Mouse (Mus musculus): ENCODE results near the gene Sspn. TPM values are rescaled to one million over a fixed set of nuclear protein-coding genes. Genes with fewer than 3 reads are reported as not detected.
A peak's percentile ranks its signal among the peaks of the same experiment; 100 is the strongest.

The Sspn gene
- polyA plus RNA-seq, 3 experiments from 2014 or later = 0.09 TPM; not detected in 2

DNA sequence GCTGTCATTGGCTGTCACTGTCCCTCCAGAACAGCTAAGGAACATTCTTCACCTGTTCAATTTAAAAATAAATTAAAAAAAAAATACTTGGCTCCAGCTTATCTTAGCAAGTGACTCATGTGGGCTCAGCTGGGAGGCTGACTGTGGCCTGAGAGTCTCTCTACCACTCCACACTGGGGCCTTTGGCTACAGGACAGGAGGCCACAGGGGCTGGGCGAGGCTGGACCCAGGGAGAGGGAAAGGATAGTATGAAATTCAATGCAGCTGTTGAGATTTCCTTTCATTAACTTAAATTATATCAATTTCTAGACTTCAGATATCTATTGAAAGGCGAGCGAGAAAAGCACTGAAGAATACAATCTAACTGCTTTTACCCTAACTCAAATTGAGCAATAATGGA, 45.9 kb downstream of the Sspn start:
- no peak for ATAC-seq

DNA sequence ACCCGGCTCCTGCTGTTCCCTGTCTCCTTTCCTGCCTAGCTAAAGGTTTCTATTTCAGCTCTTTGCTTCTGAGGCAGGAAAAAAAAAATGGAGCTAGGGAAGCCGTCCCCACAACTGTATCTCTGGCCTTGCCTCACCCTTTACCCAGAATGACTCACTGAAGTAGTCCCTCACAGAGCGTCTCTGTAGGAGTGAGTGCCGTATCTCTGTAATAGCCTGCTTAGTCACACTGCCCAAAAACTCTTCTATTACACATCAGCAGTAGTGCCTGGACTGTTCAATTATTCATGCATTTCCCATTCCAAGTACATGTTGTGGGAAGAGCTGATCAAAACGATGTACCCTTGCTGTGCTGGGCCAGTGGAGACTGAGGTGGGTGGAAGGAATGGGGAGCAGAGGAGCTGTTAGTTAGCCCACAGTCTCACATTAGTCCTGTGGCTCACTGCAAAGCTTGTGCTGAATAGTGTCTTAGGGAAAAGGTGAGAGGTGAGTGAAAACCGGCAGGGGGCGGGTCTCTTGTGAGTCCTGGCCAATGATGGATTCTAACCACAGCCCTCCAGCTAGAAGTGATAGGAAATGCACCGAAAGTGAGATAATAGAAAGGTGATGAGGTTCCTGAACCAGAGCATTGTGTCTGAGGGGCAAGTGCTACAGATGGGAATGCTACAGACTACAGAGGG, 46.5 kb downstream of the Sspn start:
- no peak for ATAC-seq

DNA sequence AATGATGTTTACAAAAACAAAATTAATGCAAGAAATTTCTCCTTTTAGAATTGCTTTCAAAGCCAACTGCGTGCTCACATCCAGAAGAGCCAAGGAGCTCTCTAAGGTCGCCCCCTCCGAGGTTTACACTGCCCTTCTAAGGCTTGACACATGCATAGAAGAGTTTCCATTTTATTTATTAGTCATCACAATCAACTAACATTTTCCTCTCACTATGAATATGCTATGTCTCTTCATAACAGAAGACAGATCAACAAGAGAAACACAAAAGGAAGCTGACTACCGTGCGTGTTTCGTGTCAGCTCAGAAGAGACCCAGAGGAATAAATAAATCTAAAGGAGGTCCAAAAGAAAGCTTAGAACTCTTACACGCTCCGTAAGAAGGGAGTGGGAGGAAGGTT, 49.6 kb downstream of the Sspn start:
- peak; percentile 85 for ATAC-seq

DNA sequence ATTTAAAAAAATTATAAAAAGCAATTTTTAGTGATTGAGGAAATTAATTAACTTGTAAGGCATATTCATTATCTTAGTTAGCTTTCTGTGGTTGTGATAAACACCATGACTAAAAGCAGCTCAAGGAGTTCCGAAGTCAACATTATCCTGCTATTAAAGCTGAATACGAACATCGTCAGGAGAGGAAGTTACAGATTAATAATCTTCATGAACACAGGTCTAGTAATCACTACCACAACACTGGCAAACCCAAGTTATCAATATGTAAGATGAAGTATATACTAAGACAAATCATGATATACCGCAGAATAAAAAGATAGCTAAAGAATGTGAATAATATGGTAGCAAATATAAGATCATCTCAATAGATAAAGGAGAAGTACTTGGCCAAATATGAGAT, 50.9 kb downstream of the Sspn start:
- ATAC-seq = no peak

DNA sequence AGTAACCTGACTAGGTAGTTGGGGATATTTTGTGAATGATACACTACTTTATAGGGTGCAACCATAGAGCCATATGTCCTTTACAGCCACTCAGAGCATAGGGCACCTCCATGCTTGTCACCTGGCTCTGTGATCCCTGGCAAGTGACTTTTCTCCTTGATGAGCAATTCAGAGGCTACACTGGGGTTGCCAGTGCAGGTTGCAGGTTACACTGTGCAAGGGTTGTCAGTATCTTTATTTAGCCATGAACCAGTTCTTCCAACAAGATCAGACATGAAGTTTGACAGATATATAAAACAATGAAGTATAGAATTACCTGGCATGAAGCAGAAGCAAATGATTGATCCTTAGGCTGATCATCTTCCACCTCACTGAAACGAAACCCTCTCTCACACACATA, 59.1 kb downstream of the Sspn start:
- no peak for ATAC-seq

DNA sequence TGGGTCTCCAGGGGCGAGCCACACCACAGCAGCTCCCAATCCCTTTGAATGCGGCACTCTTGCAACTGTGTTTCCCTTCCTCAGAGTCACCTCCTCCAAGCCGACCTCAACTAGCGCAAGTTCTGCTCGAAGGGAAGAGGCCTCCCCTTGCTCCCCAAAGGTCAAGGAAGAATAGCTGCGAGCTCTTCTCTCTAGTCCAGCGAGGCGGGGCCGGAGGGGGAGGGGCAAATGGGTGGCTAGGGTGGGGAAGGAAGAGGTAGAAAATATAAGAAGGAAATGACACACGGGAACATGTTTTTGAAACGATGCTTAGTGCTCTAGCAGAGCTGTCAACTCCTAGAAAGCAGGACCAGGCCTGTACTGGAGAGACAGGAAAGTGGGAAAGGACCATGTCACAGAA, 61.1 kb downstream of the Sspn start:
- no peak for ATAC-seq

DNA sequence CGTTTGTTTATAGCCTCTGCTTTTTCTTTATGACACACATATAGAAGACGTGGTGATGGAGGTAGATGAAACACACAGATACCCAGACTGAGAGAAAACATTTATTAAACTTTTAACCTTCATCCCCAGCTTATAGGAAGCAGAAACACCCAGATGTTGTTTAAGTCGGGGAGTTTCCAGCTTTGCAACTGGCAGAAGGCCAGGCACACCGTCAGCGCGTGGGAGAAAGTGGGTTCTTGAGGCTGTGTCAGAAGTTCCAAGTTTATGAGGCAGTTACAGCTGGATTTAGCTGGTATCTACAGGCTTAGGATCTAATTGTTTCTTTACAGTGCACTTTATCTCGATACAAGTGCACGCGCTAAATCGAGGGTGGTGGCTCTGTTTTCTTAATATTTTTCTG, 61.5 kb downstream of the Sspn start:
- peak; percentile 90 for ATAC-seq

DNA sequence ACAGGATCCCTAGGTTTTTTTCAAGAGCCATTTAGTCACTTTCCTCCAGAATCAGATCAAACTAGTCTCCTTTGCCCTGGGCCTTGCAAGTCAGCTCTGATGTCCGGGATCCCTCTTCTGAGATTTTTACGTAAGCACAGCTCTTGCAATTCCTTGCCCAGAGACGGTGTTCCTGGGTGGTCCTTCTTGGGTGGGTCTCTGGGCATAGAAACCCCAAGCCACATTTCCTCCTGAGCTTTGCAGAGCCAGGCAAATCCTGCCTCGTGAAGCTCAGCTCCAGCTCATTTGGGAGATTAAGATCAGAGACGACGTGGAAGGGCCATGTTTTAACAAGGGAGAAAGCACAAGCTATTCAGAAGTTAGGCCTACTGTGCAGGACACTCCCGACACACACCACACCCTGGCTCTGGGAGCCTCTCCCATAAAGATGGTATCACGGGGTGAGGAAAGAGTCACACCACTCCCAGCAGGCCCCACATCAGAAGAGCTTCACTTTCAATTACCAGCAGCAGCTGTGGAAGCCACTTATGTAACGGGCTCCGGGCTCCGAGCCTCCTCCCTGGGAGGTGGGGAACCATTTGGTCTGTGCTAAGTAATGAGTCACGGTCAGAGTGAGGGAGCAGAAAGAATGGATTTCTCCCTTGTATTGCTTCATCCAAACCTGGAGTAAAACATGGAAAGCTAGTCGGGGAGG, 67.0 kb downstream of the Sspn start:
- ATAC-seq = no peak

DNA sequence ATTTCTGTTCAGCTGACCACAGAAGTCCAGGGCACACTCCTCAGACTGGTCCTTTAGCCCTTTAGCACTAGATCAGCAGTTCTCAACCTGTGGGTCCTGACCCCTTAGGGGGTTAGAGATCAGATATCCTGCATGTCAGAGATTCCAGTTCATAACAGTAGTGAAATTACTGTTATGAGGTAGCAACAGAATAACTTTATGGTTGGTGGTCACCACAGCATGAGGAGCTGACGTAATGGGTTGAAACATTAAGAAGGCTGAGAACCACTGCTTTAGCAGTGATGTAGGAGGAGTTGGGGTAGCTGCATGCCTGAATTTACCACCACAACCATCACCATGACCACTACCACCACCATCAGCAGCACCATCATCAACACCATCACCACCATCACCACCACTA, 69.3 kb downstream of the Sspn start:
- ATAC-seq = no peak

DNA sequence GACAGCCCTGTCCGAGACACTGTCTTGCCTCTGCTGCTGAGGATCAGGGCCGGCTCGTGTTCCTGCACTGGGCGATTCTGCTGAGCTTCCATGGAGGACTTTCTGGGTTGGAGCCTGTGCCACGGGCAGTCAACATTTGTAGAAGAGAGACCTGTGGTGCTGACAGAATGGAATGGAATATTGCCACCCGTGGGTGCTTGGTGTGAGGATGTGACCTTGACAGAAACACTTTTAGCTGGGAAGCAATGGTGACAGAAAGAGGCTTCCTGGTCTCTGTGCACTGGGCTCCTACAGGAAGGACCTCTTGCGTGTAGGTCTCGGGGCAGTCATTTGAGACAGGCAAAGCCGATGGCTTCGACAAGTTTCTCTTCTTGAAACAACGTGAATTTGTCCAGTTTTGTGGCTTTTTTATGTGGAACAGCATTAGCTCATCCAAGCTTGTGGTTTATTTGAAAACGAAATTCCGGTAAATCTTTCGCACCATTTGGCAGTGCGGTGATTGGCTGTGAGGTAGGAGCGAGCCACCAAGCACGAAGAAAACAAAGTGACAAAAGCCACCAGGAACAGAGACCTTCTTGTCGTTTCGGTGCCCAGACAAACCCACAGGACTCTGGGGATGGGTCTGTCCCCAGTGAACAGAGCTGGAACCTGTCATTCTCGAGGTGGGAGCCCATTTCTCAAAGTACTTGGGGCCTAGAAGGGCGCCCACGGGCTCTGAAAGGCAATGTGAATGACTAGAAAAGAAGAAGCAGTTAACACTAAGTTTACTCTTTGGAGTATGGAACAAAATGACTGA, 70.2 kb downstream of the Sspn start:
- no peak for ATAC-seq

DNA sequence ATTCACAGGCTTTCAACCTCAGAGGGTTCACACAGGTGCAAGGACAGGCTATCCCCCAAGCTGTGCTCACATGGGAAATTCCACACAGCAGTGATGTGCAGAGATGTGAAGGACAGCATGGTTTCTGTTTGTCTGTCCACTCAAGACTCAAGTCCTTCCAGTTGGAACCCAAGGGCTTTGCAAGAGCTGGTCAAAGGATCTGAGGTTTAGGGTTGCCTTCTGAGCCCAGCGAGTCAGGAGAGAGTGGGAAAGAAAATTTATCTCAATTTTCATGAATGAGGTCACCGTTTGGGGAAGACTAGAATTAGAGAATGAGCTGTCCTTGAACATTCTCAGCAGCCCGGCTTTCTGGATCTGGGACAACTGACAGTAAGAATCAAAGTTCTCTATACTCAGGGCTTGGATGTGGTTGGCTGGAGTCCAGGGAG, 72.7 kb downstream of the Sspn start:
- ATAC-seq = no peak

DNA sequence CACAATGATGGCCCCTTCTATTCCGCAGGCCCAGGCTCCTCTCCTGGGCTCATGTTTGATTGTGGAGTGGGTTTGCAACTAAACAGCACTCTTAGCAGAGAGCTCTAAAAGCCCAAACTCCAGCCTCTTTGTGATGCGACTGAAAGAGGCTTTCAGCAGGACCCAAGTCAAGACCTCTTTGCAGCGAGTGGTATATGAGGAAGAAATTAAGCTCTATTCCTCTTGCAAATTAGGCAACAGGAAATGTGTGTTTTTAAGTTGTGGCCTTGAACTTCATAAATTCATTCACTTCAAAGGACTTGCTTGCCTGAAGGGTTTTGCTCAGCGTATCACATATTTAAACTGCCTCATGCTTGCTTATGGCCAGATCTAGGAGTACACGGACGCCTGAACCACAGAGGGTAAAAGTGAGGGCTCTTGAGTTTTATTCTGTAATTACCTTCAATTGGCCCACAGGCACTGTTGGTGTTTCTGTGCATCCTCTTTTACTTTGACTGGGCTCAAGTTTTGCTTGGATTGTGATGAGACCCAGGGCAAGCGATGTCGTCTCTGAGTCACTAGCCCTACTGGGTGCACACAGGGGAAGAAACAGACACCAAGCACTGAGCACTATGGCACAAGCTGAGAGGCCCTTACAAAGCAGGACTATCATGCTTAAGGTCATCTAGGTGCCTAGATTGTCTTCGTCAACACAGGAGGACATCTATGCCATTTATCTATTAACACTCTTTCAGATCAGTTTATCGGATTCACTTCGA, 73.9 kb downstream of the Sspn start:
- peak; percentile 64 for ATAC-seq

DNA sequence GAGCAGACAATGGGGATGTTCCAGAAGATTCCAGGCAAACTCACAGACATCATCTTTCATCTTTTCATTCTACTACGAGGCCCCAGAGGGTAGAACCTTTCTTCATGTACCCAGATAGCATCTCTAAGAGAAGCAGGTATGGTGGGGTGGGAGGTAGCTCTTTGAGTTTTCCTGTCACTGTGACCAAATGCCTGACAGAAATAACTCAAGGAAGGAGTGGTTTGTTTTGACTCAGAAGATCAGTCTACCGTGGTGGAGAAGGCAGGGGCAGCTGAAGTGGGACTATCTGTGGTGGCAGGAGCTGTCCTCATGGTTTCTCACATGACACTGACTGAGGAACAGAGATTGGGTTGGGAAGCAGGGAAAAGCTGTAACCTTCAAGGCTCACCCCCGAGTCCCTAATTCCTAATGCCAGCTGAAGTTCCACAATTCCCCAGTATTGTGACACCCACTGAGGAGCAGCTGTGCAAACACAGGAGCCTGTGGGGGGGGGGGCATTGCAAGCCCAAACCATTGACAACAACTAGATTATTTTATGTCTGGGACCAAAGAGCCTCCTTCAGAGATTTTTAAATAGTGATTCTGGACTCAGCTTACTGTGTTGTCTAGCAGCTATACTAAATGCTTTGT, 74.6 kb downstream of the Sspn start:
- peak; percentile 42 for ATAC-seq

DNA sequence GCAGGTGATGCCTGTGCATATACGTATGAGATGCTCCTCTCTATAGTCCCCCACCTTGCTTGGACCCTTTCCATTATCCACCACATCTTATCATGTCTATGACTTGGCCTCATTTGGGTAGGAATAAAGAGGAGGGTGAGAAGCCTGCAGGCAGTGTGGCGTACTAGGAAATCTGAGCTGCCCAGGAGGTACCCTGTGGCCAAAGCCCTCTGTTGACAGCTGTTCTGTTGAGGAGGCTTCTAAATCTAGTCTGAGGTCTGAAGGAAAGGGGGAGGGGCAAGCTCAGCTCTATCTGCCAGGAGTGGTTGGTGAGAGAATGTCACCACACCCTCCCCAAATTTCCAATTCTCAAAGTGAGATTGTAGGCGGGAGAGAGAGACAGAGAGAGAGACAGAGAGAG, 75.3 kb downstream of the Sspn start:
- ATAC-seq = no peak

DNA sequence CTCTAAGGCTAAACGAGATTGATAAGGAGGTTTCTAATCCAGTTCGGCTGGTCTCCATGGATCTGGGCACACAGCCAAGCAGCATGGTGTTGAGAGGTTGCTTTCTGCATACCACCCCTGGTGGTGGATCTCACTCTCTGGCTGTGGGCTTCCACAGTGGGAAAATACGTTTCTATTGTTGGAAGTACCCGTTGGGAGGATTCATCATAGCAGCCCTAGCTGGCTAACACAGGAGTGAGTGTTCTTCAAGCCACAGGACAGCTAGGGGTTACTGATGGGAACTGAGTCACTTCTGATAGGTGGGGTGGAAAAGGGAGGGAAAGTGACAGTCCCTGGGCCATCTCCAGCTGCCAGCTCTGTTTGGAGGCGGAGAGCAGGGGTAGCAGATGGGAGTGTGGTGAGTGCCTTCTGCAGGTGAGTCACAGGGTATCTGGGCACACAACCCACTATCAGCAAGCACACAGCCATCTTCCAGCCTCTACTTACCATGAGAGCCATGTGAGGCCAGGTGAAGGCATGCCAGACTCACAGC, 77.1 kb downstream of the Sspn start:
- ATAC-seq = no peak

DNA sequence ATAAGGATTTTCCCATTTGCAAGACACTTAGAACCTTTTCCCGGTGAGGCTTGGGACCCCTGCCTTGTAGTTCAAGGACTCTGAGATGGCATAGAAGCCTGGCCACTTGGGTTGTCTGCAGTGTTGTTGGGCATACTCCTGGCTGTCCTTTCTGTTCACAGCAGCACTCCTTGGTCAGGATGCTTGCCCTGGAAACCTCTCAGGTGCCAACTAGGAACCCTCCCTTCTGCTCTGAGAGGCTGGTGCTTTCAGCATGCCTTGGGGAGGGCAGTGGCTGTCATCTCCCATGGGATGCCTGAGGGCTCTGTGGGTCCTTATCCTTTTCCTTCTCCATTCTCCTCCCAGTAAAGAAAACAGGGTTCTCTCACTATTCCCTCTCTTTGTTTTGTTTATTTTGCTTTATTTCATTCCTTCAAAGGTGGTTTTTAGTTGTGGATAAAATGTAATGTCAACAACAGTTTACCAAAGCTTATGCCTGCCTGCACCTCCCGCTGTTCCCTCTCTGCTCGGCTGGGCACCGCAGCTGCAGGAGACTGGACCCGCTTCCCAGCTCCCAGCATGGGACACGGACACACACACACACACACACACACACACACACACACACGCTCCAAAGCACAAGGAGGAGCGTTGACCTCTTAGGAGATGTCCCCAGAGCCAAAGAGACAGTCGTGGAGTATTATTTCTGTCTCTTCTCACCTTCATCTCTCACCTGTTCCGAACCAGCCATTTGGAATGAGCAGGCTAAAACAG, 77.9 kb downstream of the Sspn start:
- ATAC-seq = no peak

DNA sequence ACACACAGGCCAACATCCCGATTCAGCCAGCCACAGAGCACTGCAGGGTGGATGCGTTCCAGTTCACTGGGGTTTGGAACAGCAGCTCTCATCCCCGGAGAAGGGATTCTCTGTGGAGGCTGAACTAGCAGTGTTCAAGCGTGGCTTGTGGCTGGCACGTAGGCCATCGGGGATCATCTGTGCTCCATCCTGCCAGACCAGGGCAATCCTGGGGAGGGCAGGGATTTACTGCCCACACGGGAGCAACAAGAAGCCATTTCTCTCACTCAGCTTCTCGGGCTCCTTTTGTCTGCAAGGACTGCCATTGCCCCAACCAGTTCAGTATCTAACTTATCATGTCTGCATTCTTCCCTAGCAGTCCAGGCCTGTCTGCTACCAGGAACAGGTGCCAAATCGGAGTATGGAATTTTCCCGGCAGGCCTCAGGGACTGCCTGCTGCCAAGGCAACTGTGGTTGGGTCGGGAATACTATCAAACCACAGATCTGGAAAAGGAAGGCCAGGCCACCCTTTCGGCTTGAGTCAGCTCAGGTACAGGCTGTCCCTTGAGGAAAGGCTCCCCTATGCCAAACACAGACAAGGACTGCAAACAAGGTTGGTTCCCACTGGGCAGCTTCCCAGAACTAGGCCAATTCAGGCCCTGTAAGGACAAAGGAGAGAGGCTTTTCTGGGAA, 78.8 kb downstream of the Sspn start:
- no peak for ATAC-seq

DNA sequence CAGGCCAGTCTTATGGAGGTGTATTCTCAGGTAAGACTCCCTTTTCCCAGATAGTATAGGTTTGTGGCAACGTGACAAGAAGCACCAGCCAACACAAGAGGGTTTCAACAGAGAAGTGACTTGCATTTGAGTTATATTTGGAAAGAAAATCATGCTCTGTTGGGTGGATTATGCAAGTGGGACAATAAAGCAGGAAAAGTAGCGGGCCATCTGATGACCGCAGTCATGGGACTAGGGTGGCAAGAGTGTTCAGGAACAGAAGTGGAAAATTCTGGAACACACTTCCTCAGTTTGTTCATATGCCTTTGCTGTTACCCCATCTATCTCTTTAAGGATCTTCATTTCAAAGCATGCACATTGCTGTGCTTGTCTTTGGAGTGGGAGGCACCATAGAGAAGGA, 82.9 kb downstream of the Sspn start:
- ATAC-seq = no peak
